Mouse (Mus musculus) erythroblast, embryonic 14.5 days (primary cell): ENCODE measurements around the gene Nsun6.

Source experiments
- GATA1 ChIP-seq: IDR thresholded peaks from 2 replicates; pipeline ENCODE4 v1.6.1; 2012; ENCODE audit warnings: low read length, inconsistent platforms, mixed read lengths
- TAL1 ChIP-seq: IDR thresholded peaks from 3 replicates; pipeline ENCODE4 v1.6.1; 2012; ENCODE audit warnings: low read length, inconsistent platforms, mixed read lengths

GRCm38 (mm10) chr2:14989350-14989749, 65.5 kb downstream of the Nsun6 start:
- TF ChIP-seq GATA1 = no peak
- TF ChIP-seq TAL1 = no peak
